Mouse (Mus musculus) kidney, embryonic 14.5 days (tissue): Measurements from ENCODE around the gene Rpn2. TPM values are rescaled to one million over a fixed set of nuclear protein-coding genes. Genes with fewer than 3 reads are reported as not detected.

Experiments
- ATAC-seq: fragments of 200-750 bp; cut with Nextera tagmentation; 2 replicates; pipeline ENCODE4 v1.8.0; 2017; ENCODE audit warnings: moderate number of reproducible peaks, mild to moderate bottlenecking, moderate TSS enrichment, moderate library complexity; ENCODE audit not compliant: low FRiP score, low TSS enrichment
- H3K27ac ChIP-seq: fragments of 300-500 bp; sonication (generic); 2 replicates; pipeline ENCODE4 v1.5.1; 2014; ENCODE audit warnings: low read depth, mild to moderate bottlenecking, low read length, moderate library complexity, mixed read lengths
- H3K27me3 ChIP-seq: fragments of 300-500 bp; sonication (generic); 2 replicates; pipeline ENCODE4 v1.6.1; 2014; ENCODE audit warnings: mild to moderate bottlenecking, low read length; ENCODE audit not compliant: control insufficient read depth, insufficient read depth
- H3K36me3 ChIP-seq: fragments of 300-500 bp; sonication (generic); 2 replicates; pipeline ENCODE4 v1.6.1; 2014; ENCODE audit warnings: low read length, mixed read lengths; ENCODE audit not compliant: control insufficient read depth, insufficient read depth
- H3K4me1 ChIP-seq: fragments of 300-500 bp; sonication (generic); 2 replicates; pipeline ENCODE4 v1.6.1; 2014; ENCODE audit warnings: low read length, mixed read lengths; ENCODE audit not compliant: control insufficient read depth, insufficient read depth
- H3K4me2 ChIP-seq: fragments of 300-500 bp; sonication (generic); replicated peaks from 2 replicates; pipeline ENCODE4 v1.6.1; 2014; ENCODE audit warnings: low read depth, mild to moderate bottlenecking, low read length
- H3K4me3 ChIP-seq: fragments of 300-500 bp; sonication (generic); 2 replicates; pipeline ENCODE4 v1.5.1; 2014; ENCODE audit warnings: mild to moderate bottlenecking, low read length
- H3K9ac ChIP-seq: fragments of 300-500 bp; sonication (generic); 2 replicates; pipeline ENCODE4 v1.6.1; 2014; ENCODE audit warnings: low read depth, mild to moderate bottlenecking, low read length, moderate library complexity
- H3K9me3 ChIP-seq: fragments of 300-500 bp; sonication (generic); 2 replicates; pipeline ENCODE4 v1.6.1; 2016; ENCODE audit warnings: low read length; ENCODE audit not compliant: control insufficient read depth
- WGBS: fragments of 180-500 bp; shearing (Covaris S2); extraction: QIAGEN DNeasy Blood & Tissue Kit; methylation state at CpG from one replicate; pipeline ENCODE4 v1.1.7; 2014; 5-methylcytosine and 5-hydroxymethylcytosine counted together
- polyA plus RNA-seq: library from polyadenylated mRNA; unstranded; fragments of >200 nt; fragmentation: Nextera tagmentation; extraction: Ambion mirVana; gene quantifications from 2 replicates; pipeline ENCODE4 v1.2.1, GENCODE M21; 2014

Gene Rpn2
- 202 and 311 TPM in 2 replicates for polyA plus RNA-seq

DNA sequence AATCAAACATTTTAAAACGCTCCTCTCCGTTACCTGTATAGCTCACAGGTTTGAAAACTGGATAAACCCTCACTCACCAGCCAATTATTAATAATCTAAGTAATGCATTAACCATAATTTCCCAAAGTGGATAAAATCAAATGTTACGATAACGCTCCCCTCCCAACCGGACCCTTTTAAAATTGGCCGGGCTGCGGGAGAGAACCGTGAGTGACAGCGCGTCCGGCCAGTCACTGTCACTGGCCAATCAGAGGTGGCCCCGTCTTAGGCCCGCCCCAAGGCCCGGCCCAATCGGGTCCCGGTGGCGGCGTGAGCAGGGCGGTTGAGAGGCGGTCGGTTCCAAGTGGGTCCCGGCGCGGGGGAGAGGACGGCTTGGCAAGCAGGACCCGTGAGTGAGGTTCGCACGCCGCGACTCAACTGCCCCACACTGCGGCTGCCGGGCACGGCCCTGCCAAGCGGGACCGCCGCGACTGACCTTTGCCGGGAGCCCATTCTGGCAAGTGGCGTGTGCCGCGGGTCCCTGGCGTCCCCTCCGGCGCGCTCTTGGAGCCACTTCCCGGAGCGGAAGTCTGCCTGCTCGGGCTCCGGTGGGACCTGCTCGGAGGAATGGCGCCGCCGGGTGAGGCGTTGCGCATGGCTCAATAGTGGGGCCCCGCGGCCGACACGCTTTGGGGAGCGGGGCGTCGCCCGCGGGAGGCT, at the start of gene Rpn2:
Gene Rpn2, plus strand, starts transcription at position 301 of the 699 bp plus-strand sequence.
- Histone ChIP-seq H3K9ac (peak within 1 kb of the TSS; percentile 74), H3K27ac (peak within 1 kb of the TSS; percentile 93), H3K4me3 (peak within 1 kb of the TSS; percentile 78), H3K9me3 (no peaks in the 10 kb centered on the region), H3K4me2 (peak within 1 kb of the TSS; percentile 75), H3K27me3 (no peaks in the 10 kb centered on the region), H3K36me3 (peaks cover 18% of the 10 kb centered on the region), H3K4me1 (peaks cover 16% of the 10 kb centered on the region)
- ATAC-seq = peak; percentile 100
- under 1% methylated on average over 63 of the region's 64 CpGs for WGBS

DNA sequence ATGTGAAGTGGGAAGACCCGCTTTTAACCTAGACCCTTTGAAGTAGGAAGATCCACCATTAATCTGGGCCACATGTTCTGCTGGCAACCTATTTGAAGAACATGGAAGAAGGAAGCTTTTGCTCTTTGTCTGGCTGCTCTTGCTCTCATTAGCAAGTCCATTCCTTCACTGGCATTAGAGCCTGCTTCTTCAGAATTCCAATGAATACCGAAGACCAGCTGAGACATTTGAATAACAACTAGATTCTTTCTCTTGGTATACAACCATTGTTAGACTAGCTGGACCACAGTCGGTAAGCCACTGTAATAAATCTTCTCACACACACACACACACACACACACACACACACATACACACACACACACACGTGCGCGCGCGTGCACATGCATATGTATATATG, 42.9 kb upstream of the Rpn2 start:
- Histone ChIP-seq H3K4me1 (no peaks in the 10 kb centered on the region), H3K36me3 (no peaks in the 10 kb centered on the region), H3K4me3 (no peak overlapping the region), H3K27ac (no peak overlapping the region), H3K4me2 (no peak overlapping the region), H3K9ac (no peak overlapping the region), H3K9me3 (no peaks in the 10 kb centered on the region), H3K27me3 (no peaks in the 10 kb centered on the region)
- WGBS = 90% methylated on average over 8 of the region's 8 CpGs
- ATAC-seq = no peak

DNA sequence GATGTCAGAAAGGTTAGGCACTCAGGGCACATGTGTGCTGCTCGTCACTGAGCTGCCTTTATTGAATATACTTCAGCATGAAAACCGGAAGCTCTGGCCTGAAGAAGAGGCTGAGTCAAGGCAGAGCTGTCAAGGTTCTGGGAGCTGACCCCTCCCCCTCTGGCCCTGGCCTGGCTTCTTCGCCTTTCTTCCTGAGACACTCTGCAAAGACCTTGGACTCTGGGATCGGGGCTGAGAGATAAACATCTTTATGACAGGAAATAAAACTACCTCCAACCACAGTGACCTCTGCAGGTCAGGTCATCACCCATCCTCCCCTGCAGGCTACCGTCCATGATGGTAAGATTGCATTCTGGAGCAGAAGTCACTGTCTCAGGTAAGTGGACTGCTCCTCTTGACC, 33.8 kb upstream of the Rpn2 start:
- H3K4me3 ChIP-seq = no peak overlapping the region
- H3K27ac ChIP-seq = no peak overlapping the region
- no peaks in the 10 kb centered on the region for H3K36me3 ChIP-seq
- no peak overlapping the region for H3K9ac ChIP-seq
- whole genome bisulfite sequencing = 10% methylated on average over 5 of the region's 5 CpGs
- no peaks in the 10 kb centered on the region for H3K27me3 ChIP-seq
- ATAC-seq = no peak; the same call in 1 of the 2 replicates
- H3K9me3 ChIP-seq = no peaks in the 10 kb centered on the region
- no peaks in the 10 kb centered on the region for H3K4me1 ChIP-seq
- H3K4me2 ChIP-seq = no peak overlapping the region

DNA sequence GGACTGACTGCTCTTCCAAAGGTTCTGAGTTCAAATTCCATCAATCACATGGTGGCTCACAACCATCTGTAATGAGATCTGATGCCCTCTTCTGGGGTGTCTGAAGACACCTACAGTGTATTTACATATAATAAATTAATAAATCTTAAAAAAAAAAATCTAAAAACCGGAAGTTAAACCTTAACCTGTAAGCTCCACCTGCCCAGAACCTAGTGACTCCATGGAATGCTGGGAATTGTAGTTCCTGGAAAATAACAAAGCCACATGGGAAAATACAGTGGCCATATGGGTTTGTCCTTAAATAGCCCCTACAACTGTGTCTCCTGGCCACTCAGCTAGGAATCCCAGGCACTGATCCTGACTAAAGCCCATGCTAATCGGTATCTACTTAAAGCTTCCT, 33.2 kb upstream of the Rpn2 start:
- no peaks in the 10 kb centered on the region for H3K4me1 ChIP-seq
- no peak overlapping the region for H3K27ac ChIP-seq
- H3K4me2 ChIP-seq = no peak overlapping the region
- no peaks in the 10 kb centered on the region for H3K9me3 ChIP-seq
- H3K27me3 ChIP-seq = no peaks in the 10 kb centered on the region
- no peaks in the 10 kb centered on the region for H3K36me3 ChIP-seq
- no peak overlapping the region for H3K4me3 ChIP-seq
- WGBS = 79% methylated on average over 2 of the region's 2 CpGs
- H3K9ac ChIP-seq = no peak overlapping the region
- no peak for ATAC-seq

DNA sequence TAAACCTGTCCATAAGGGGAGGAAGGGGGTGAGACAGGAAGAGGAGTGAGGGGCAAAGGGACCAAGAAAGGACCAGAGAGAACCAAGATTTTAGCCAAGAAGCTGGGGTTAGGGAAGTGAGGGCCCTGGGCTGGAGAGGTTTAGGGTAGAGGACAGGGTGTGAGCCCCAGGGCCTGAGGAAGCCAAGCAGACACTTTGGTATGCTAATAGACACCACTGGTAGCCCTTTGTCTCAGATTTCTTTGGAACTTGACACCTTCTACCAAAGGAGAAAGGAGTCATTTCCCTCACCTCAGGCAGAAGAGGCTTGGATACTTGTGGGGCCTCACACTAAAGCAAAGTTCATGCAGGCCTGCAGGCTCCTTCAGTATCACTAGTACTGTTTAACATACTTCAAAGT, 30.7 kb upstream of the Rpn2 start:
- Histone ChIP-seq H3K27ac (no peak overlapping the region), H3K4me3 (no peak overlapping the region), H3K9ac (no peak overlapping the region), H3K4me1 (no peaks in the 10 kb centered on the region), H3K27me3 (no peaks in the 10 kb centered on the region), H3K9me3 (no peaks in the 10 kb centered on the region), H3K36me3 (no peaks in the 10 kb centered on the region), H3K4me2 (no peak overlapping the region)
- no peak for ATAC-seq

DNA sequence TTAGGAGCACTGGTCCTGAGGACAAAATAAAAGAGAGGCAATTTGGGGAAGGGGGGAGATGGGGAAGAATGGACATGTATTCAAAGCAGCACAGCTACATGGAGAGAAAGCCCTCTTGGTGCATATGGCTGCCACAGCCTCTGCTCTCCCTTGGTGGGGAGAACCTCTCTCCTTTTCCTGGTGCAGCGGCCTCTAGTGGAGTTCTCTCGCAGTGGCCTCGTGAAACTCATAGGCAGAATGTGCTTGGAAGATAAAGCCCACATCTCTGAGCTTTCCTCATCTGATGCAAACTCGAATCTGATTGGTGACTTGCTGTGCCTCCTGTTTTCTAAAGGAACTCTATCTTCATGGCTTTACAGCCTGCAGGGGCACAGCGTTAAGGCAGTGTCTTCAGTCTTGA, 19.1 kb upstream of the Rpn2 start:
- WGBS = 5% methylated on average over 5 of the region's 5 CpGs
- ATAC-seq = no peak

DNA sequence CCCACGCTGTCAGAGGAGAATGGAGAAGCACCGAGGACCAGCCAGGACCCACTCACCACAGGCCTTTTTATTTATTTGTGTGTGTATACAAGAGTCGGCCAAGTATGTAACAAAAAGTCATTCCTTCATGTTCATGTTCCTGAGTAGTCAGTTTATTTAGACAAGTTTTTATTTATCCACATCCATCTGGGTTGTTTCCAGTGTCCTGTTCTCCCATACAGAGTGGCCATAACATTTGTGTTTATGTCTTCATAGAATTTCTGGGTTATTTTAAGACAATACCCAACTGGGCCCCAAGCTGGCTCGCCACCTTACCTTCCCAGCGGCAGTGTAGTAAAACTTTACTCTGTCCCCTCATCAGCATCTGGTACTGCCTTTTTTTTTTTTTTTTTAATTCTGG, 16.9 kb upstream of the Rpn2 start:
- H3K27ac ChIP-seq = no peak overlapping the region
- no peaks in the 10 kb centered on the region for H3K27me3 ChIP-seq
- H3K9ac ChIP-seq = no peak overlapping the region
- no peaks in the 10 kb centered on the region for H3K4me1 ChIP-seq
- WGBS = 82% methylated on average over 5 of the region's 5 CpGs
- no peak for ATAC-seq
- H3K9me3 ChIP-seq = no peaks in the 10 kb centered on the region
- no peak overlapping the region for H3K4me2 ChIP-seq
- H3K4me3 ChIP-seq = no peak overlapping the region
- H3K36me3 ChIP-seq = no peaks in the 10 kb centered on the region

More for the DNA sequence above, 19.1 kb upstream of the Rpn2 start:
- H3K9me3 ChIP-seq = no peaks in the 10 kb centered on the region
- no peaks in the 10 kb centered on the region for H3K36me3 ChIP-seq
- H3K4me2 ChIP-seq = no peak overlapping the region
- no peaks in the 10 kb centered on the region for H3K27me3 ChIP-seq
- H3K4me1 ChIP-seq = no peaks in the 10 kb centered on the region
- H3K4me3 ChIP-seq = no peak overlapping the region
- no peak overlapping the region for H3K27ac ChIP-seq
- H3K9ac ChIP-seq = no peak overlapping the region

DNA sequence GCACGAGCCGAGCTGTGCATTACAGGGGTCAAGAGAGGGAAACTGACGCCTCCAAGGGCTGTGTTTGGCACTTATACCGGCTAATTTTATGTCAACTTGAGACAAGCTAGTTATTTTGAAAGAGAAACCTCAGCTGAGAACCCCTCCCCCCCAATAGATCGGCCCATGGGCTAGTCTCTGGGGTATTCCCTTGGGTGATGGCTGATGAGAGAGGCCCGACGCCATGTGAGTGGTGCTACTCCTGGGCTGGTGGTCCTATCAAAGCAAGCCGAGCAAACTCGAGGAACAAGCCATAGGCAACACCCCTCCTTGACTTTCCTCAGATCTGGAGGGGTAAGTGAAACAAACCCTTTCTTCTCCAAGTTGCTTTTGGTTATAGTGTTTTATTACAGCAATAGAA, 16.3 kb upstream of the Rpn2 start:
- Histone ChIP-seq H3K36me3 (no peaks in the 10 kb centered on the region), H3K4me2 (no peak overlapping the region), H3K27ac (no peak overlapping the region), H3K4me1 (no peaks in the 10 kb centered on the region), H3K9ac (no peak overlapping the region), H3K9me3 (no peaks in the 10 kb centered on the region), H3K4me3 (no peak overlapping the region), H3K27me3 (no peaks in the 10 kb centered on the region)
- WGBS = 44% methylated on average over 9 of the region's 9 CpGs
- ATAC-seq = no peak

DNA sequence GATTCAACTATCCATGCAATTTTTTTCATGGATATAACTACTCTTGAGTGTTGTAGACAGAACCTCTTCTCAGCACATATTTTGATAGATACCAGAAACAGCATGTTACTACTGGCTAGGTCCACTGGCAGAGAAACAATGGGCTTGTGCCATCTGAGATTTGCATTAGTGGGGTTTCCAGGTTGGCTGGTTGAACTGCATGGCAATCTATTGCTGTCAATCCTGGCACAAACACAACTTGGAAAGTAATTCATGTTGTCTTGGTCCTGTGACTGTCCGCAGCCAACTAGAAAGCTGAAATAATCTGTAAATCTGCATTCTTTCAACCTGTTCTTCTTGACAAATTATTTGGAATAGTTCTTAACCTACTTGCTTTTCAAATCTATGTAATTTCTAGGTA, 15.7 kb upstream of the Rpn2 start:
- no peaks in the 10 kb centered on the region for H3K9me3 ChIP-seq
- no peak for ATAC-seq
- no peak overlapping the region for H3K4me2 ChIP-seq
- no peak overlapping the region for H3K4me3 ChIP-seq
- H3K9ac ChIP-seq = no peak overlapping the region
- no peaks in the 10 kb centered on the region for H3K4me1 ChIP-seq
- no peaks in the 10 kb centered on the region for H3K36me3 ChIP-seq
- 98% methylated on average over 1 of the region's 1 CpGs for WGBS
- H3K27me3 ChIP-seq = no peaks in the 10 kb centered on the region
- no peak overlapping the region for H3K27ac ChIP-seq
